Mouse (Mus musculus): ENCODE results near the gene Klf14. TPM values are rescaled to one million over a fixed set of nuclear protein-coding genes. Genes with fewer than 3 reads are reported as not detected.

Gene Klf14
- polyA plus RNA-seq (2015; fragmentation: Nextera tagmentation; extraction: Ambion mirVana), result 1.5 and 1.9 TPM in 2 replicates

DNA sequence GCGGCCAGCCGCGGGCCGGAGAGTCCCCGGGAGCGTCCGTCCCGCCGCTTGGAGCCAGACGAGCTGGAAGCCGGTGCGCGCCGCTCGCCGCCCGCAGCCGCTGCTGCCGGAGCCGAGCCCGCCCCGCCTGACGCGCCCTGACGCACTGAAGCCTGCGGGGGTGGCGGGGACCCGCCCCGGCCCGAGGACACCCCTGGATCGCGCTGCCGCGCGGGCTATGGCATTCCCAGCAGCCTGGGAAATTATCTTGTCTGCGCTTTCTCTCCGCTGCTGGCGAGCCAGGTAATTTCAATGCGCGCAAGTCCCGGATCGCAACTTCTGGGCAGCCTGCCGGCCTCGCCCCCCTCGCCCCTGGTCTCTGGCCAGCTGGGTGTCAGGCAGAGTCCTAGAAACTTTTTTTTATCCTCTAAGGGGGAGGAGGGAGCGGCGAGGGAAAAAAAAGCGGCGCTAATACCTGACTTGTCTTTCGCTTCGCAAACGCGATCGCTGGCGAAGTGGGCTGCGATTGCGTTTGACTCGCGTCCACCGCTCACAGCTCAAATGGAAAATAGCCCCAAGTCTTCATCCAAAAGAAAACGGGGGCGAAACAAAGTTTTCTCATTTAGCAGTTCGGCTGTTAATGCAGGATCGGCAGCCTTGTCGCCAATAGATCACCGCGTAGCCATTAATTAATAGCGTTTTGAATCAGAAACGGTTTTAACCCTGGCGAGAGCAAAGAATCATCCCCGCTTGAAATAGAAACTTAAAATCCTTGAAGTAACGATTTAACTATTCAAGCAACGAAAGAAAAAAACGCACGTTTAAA is at the start of gene Klf14:
TSS of gene Klf14 (minus strand) at position 343 of the 805 bp plus-strand sequence.
- Histone ChIP-seq H3K4me1 (no peaks in the 10 kb centered on the region), H3K4me2 (peak within 1 kb of the TSS; percentile 73), H3K9ac (peak within 1 kb of the TSS; percentile 67), H3K27ac (no peak within 1 kb of the TSS), H3K36me3 (peaks cover 13% of the 10 kb centered on the region), H3K27me3 (peaks cover 59% of the 10 kb centered on the region), H3K9me3 (peaks cover 33% of the 10 kb centered on the region), H3K4me3 (peak within 1 kb of the TSS; percentile 57)
- no peak for ATAC-seq (ENCODE audit: insufficient number of reproducible peaks, insufficient read depth, low FRiP score, low TSS enrichment, low read depth)
- 1% methylated on average over 69 of the region's 75 CpGs for WGBS

DNA sequence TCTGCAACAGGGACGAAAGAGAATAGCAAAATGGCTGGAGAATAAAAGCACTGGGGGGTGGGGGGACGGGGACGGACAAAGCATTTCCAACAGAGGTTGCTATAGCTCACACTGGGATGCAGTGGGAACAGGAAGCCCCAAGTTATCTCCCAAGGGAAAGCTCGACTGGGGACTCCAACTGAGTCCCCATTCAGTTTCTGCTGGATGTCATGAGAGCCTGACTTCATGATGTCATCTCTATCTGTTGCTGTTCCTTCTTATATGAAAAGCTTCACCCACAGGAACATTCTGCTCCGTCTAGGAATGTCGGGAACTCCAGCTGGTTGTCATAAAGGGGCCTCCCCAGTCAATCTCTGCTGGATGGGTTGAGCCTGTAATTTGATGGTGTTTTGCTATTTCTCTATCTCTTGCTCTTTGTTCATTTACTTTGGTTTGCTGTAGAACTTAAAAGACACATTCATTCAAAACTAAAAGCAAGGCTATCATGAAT is 47.3 kb upstream of the Klf14 start:
- Histone ChIP-seq H3K27ac (no peak overlapping the region), H3K27me3 (no peaks in the 10 kb centered on the region), H3K9ac (no peak overlapping the region), H3K36me3 (no peaks in the 10 kb centered on the region), H3K4me2 (no peak overlapping the region), H3K9me3 (0 out of 2 replicates have a peak, but pooled peaks cover 2% of the 10 kb centered on the region), H3K4me3 (no peak overlapping the region), H3K4me1 (peaks cover 21% of the 10 kb centered on the region)
- ATAC-seq (ENCODE audit: insufficient number of reproducible peaks, insufficient read depth, low FRiP score, low TSS enrichment, low read depth), result no peak
- WGBS, result 58% methylated on average over 6 of the region's 6 CpGs

DNA sequence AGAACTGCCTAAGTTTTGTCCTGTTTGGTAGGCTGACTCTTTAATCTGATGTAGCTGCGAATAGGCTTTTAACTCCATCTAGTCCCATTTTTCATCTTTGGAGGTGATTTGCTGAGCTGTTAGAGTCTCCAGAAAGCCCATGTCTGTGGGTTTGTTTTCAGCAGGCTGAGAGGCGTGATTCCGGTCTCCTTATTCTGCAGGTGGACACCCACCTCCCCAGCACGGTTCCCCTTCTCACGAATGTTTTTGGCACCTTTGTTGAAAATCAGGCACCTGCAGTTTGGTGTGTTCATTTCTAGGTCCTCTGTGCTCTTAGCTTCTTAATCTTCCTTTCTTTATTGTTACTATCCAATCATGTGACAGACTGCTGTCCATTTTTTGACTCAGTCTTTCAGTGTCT is 27.5 kb upstream of the Klf14 start:
- H3K9me3 ChIP-seq, result 0 out of 2 replicates have a peak, but pooled peaks cover 5% of the 10 kb centered on the region
- 87% methylated on average over 5 of the region's 5 CpGs for WGBS
- no peak for ATAC-seq (ENCODE audit: insufficient number of reproducible peaks, insufficient read depth, low FRiP score, low TSS enrichment, low read depth)

DNA sequence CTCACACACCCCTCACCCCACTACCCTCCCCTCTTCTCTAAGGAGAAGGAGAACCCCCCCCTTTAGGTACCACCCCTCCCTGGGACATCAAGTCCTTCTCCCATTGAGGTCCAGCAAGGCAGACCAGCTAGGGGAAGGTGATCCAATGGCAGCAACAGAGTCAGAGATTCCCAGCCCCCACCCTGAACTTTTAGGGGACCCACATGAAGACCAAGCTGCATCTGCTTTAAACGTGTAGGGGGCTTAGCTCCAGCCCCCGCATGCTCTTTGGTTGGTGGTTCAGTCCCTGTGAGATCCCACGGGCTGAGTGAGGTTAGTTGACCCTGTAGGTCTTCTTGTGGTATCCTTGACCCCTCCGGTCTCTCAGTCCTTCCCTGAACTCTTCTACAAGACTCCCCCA is 24.1 kb upstream of the Klf14 start:
- 0 out of 2 replicates have a peak, but pooled peaks cover 5% of the 10 kb centered on the region for H3K4me1 ChIP-seq
- ATAC-seq (ENCODE audit: insufficient number of reproducible peaks, insufficient read depth, low FRiP score, low TSS enrichment, low read depth), result no peak
- H3K36me3 ChIP-seq, result no peaks in the 10 kb centered on the region
- no peaks in the 10 kb centered on the region for H3K27me3 ChIP-seq
- H3K9me3 ChIP-seq, result no peaks in the 10 kb centered on the region
- WGBS, result 56% methylated on average over 4 of the region's 4 CpGs
- H3K4me2 ChIP-seq, result no peak overlapping the region
- no peak overlapping the region for H3K27ac ChIP-seq
- no peak overlapping the region for H3K9ac ChIP-seq
- no peak overlapping the region for H3K4me3 ChIP-seq

More for the DNA sequence above, 27.5 kb upstream of the Klf14 start:
- Histone ChIP-seq H3K9ac (no peak overlapping the region), H3K4me1 (0 out of 2 replicates have a peak, but pooled peaks cover 5% of the 10 kb centered on the region), H3K27me3 (no peaks in the 10 kb centered on the region), H3K4me3 (no peak overlapping the region), H3K27ac (no peak overlapping the region), H3K36me3 (no peaks in the 10 kb centered on the region), H3K4me2 (no peak overlapping the region)

DNA sequence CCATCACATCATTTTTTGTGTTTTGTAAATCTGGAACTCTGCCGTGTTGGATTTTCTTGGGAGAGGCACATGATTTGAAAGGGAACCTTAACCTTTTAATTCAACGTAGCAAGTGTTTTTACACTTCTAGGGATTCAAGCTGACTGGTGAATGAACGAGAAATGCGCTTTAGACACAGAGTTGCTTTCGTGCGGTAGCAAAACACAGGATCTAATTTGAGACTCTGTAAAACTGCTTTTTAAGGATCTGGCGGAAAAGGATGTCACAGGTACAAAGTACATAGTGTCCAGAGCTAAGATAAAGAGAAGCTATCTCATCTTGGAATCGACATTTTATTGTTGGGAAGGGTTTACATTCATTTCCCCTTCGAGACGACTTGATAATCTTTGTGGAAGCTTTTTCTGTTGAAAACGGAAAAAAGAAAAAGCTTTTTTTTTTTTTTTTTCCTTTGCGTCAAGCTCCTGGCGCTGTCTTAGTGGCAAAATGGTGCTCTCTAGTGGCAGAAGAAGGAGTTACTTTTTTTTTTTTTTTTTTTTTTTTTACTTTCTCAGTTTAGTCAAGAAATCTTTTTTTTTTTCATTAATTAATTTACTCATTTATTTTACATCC is 23.6 kb upstream of the Klf14 start:
- WGBS, result 12% methylated on average over 13 of the region's 13 CpGs

DNA sequence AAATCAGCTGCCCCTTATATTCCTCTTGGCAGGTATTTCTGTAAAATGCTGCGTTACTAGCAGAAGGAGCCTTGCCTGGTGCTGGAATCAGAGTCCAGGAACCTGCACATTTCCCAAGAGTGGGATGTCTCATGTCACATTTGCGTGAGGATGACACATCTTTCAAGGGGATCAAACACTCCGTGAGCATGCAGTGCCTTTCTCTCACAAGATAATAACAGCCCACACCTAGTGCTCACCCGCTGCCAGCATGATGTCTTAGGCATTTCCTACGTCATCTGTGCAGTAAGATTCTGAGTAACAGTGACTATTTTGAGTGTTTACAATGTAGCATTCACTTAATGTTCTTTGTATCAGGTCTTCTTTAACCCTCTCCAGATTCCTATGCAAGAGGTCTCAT is 22.5 kb upstream of the Klf14 start:
- Histone ChIP-seq H3K27me3 (no peaks in the 10 kb centered on the region), H3K9me3 (no peaks in the 10 kb centered on the region), H3K36me3 (no peaks in the 10 kb centered on the region), H3K4me3 (no peak overlapping the region), H3K4me2 (no peak overlapping the region), H3K4me1 (0 out of 2 replicates have a peak, but pooled peaks cover 5% of the 10 kb centered on the region), H3K9ac (no peak overlapping the region), H3K27ac (no peak overlapping the region)
- no peak for ATAC-seq (ENCODE audit: insufficient number of reproducible peaks, insufficient read depth, low FRiP score, low TSS enrichment, low read depth)
- 87% methylated on average over 5 of the region's 5 CpGs for WGBS

More for the DNA sequence above, 23.6 kb upstream of the Klf14 start:
- Histone ChIP-seq H3K4me1 (0 out of 2 replicates have a peak, but pooled peaks cover 5% of the 10 kb centered on the region), H3K27ac (peak overlapping the region; percentile 34; the same call in 1 of the 2 replicates), H3K9ac (peak overlapping the region; percentile 61; the same call in 1 of the 2 replicates), H3K9me3 (no peaks in the 10 kb centered on the region), H3K4me3 (peak overlapping the region; percentile 37), H3K36me3 (no peaks in the 10 kb centered on the region), H3K4me2 (peak overlapping the region; percentile 56), H3K27me3 (no peaks in the 10 kb centered on the region)
- ATAC-seq (ENCODE audit: insufficient number of reproducible peaks, insufficient read depth, low FRiP score, low TSS enrichment, low read depth), result no peak

DNA sequence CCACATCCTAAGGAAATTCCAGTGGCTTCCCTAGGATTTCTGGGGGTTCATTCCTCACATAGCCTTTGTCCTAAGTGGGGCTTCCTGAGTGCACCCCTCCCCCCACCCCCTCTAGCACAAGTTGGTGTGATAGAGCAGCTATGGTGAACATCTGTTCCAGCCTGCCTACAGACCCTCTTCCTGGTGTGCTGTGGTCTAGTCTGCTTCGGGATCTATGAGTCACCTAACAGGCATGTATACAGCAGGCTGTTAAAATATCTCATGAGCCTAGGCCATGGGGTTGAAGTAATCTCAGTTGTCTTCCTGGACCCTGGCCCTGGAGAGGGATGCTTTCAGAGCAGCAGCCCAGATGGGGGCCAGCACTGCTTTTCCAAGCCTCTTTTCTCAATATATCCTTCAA is 19.7 kb upstream of the Klf14 start:
- no peaks in the 10 kb centered on the region for H3K36me3 ChIP-seq
- 54% methylated on average over 1 of the region's 1 CpGs for WGBS
- H3K4me3 ChIP-seq, result no peak overlapping the region
- H3K4me1 ChIP-seq, result 0 out of 2 replicates have a peak, but pooled peaks cover 5% of the 10 kb centered on the region
- H3K9ac ChIP-seq, result no peak overlapping the region
- no peak overlapping the region for H3K27ac ChIP-seq
- H3K9me3 ChIP-seq, result no peaks in the 10 kb centered on the region
- no peaks in the 10 kb centered on the region for H3K27me3 ChIP-seq
- H3K4me2 ChIP-seq, result no peak overlapping the region
- no peak for ATAC-seq (ENCODE audit: insufficient number of reproducible peaks, insufficient read depth, low FRiP score, low TSS enrichment, low read depth)

DNA sequence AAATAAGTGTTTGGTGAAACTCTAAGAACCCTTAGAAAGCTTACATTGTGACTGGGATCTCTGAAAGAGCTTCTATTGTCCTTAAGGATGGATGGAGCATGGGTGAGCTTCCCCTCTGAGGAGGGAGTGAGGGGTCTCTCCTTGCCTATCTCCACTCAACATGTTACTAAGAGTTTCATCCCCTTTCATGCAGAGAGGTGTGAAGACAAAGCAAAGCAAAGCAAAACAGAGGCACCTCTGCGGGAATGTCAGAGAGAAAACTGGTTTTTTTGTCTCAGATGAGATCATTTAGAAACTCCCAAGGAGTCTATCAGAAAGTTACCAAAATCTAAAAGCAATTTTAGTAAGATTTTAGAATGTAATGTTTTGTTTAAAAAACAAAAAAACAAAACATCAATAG is 13.2 kb upstream of the Klf14 start:
- no peak overlapping the region for H3K27ac ChIP-seq
- no peaks in the 10 kb centered on the region for H3K36me3 ChIP-seq
- no peak for ATAC-seq (ENCODE audit: insufficient number of reproducible peaks, insufficient read depth, low FRiP score, low TSS enrichment, low read depth)
- no peak overlapping the region for H3K4me3 ChIP-seq
- no peak overlapping the region for H3K9ac ChIP-seq
- 93% methylated on average over 1 of the region's 1 CpGs for WGBS
- no peaks in the 10 kb centered on the region for H3K4me1 ChIP-seq
- no peaks in the 10 kb centered on the region for H3K9me3 ChIP-seq
- no peak overlapping the region for H3K4me2 ChIP-seq
- H3K27me3 ChIP-seq, result no peaks in the 10 kb centered on the region; the same call in 1 of the 2 replicates

DNA sequence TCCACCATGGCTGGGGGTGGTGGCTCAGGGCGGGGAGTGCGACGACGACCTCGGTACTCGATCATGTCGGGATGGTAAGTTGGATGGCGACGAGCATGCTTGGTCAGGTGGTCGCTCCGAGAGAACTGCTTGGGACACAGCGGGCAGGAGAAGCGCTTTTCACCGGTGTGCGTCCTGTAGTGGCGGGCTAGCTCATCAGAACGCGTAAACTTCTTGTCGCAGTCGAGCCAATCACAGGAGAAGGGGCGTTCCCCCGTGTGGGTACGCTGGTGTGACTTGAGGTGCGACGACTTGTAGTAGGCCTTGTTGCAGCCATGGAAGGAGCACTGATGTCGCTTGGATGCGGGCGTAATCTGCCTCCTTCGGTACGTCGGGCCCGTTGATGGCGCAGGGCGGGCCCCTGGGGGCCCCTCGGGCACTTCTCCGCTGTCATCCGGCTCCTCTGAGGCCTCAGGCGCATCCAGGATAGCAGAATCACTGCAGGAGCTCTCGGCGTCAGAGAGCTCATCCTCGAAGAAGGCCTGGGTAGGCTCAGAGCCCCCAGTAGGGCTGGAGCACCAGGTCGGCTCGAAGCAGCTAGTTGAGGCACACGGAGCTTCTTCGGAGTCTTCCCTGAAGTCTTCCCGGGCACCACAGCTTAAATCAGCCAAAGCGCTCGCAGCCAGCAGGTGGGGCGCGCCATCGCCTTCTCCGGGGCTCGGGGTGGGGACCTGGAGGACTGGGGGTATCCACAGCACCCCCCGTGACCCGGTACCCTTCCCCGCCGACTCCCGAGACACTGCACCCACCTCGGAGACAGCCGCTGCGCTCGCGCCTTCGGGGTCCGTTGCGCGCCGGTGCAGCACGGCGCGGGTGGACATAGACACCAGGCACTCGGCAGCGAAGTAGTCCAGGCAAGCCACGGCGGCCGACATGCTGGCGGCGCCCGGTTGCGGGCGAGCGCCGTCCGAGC is 818 bp downstream of the Klf14 start:
- ATAC-seq (ENCODE audit: insufficient number of reproducible peaks, insufficient read depth, low FRiP score, low TSS enrichment, low read depth), result no peak
- 2% methylated on average over 84 of the region's 84 CpGs for WGBS

DNA sequence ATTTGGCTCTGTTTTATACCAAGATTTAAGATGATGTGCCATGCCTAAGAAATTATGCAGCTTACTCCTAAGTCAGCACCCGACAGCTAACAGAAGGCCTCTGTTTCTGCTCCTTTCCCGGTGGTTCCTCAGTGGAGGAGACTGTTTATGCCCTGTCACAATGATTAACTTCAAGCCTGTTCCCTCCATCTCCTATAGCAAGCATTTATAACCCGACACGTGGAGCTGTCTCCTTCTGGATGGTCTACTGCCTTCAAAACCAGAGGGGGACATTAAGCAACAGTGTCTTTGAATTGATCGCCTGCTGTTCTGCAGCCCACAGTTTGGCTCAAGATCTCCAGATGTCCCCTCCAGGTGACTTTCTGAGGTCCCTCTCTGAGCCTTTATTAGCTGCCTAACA is 19.6 kb downstream of the Klf14 start:
- Histone ChIP-seq H3K4me1 (no peaks in the 10 kb centered on the region), H3K4me3 (no peak overlapping the region), H3K9me3 (no peaks in the 10 kb centered on the region), H3K4me2 (no peak overlapping the region), H3K27me3 (no peaks in the 10 kb centered on the region), H3K36me3 (no peaks in the 10 kb centered on the region), H3K9ac (no peak overlapping the region), H3K27ac (no peak overlapping the region)
- 59% methylated on average over 5 of the region's 5 CpGs for WGBS
- no peak for ATAC-seq (ENCODE audit: insufficient number of reproducible peaks, insufficient read depth, low FRiP score, low TSS enrichment, low read depth)

More for the DNA sequence above, 818 bp downstream of the Klf14 start:
- peak overlapping the region; percentile 57 for H3K4me3 ChIP-seq
- H3K36me3 ChIP-seq, result peaks cover 13% of the 10 kb centered on the region
- H3K9me3 ChIP-seq, result peaks cover 33% of the 10 kb centered on the region
- H3K4me2 ChIP-seq, result peak overlapping the region; percentile 73
- peak overlapping the region; percentile 67 for H3K9ac ChIP-seq
- peaks cover 52% of the 10 kb centered on the region for H3K27me3 ChIP-seq
- H3K27ac ChIP-seq, result no peak overlapping the region
- no peaks in the 10 kb centered on the region for H3K4me1 ChIP-seq

DNA sequence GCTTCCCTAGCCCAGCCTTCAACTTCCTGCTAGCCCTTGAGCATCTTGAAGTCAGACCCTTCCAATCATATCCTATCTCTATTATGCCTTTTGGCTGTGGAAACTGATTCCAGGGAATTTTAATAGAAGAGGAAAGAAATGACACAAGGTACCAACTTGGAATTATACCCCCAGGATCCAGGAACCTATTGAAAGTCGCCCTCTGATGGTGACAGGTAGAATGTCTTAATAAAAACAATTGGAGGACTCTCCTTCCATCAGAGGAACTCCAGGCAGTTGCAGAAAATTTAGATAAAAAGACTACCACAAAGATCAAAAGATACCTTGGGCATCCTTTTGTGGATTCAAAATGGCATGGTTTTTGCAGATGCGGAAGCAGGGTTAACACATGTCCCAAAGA is 36.1 kb downstream of the Klf14 start:
- Histone ChIP-seq H3K9ac (no peak overlapping the region), H3K27me3 (no peaks in the 10 kb centered on the region), H3K4me2 (no peak overlapping the region), H3K27ac (no peak overlapping the region), H3K4me1 (peaks cover 5% of the 10 kb centered on the region; the same call in 1 of the 2 replicates), H3K4me3 (no peak overlapping the region), H3K36me3 (no peaks in the 10 kb centered on the region), H3K9me3 (no peaks in the 10 kb centered on the region)
- ATAC-seq (ENCODE audit: insufficient number of reproducible peaks, insufficient read depth, low FRiP score, low TSS enrichment, low read depth), result no peak
- 41% methylated on average over 2 of the region's 2 CpGs for WGBS

Measured in embryonic facial prominence, embryonic 13.5 days (tissue).